Comparison of ENCODE assay signal across 9 mouse cellular contexts in the genomic region with DNA sequence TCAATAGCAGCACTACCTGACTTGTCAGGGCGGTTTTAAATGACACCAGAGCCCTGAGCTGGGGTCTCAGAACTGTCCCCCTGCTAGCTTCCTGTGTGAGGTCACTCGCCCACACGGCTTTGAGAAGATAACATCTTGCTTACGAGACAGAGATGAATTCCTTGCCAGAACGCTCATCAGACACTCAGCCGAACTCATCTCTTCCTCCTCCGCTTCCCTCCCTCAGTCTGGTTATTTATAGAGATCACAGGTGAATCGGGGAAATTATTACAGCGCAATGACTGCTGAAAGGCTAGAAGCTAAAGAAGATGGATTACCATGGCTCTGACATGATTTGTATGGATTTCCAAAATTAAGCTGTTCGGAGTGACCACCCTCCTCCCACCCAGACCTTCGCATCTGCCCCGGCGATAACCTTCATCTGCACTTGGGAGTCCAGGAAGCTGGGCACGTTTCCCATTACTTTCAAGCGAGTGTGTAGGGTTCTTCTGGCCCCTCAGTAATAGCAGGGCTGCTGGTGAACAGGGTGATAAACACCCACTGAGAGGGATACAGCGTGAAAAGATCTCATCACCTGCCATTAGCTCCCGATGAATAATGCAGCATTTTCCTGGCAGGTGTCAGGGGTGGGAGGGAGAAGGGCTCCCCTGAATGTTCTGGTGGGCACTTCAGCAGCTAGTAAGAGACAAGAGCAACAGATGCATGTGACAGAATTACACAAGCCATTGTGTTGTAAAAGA.
DNase-seq lines count a peak whose midpoint lies in the region; ATAC-seq lines count a peak whose summit lies in the region.
"Had no signal": no experiment of that assay in that cellular context is flagged by ENCODE, and none has a peak within 500 bp of the region (broad histone marks: within the 10 kb centered on the region; RNA-seq: fewer than 3 reads in every experiment).

No protein-coding gene starts in this region.

- WGBS in heart, embryonic 11.5 days (ENCODE audit: insufficient replicate concordance), result 33% methylated on average over 17 of the region's 17 CpGs
- 31% methylated on average over 17 of the region's 17 CpGs for WGBS in heart, embryonic 10.5 days

- no peak overlapping the region for H3K27ac ChIP-seq in heart, embryonic 11.5 days (ENCODE audit: low read depth, low read length)
- no peak overlapping the region for H3K27ac ChIP-seq in heart, embryonic 10.5 days
- H3K27ac ChIP-seq: stomach, embryonic 15.5 days had no signal

- no peaks in the 10 kb centered on the region for H3K36me3 ChIP-seq in heart, embryonic 11.5 days (ENCODE audit: control insufficient read depth, insufficient read depth, low read length)
- no peaks in the 10 kb centered on the region for H3K36me3 ChIP-seq in heart, embryonic 10.5 days
- H3K36me3 ChIP-seq: stomach, embryonic 15.5 days had no signal

- H3K4me2 ChIP-seq in heart, embryonic 11.5 days, result peak overlapping the region; percentile 45
- H3K4me2 ChIP-seq: stomach, embryonic 15.5 days had no signal

- no peaks in the 10 kb centered on the region for H3K27me3 ChIP-seq in heart, embryonic 11.5 days (ENCODE audit: control insufficient read depth, insufficient read depth, low read length)
- H3K27me3 ChIP-seq in heart, embryonic 10.5 days (ENCODE audit: insufficient read depth, poor library complexity, severe bottlenecking), result no peaks in the 10 kb centered on the region
- H3K27me3 ChIP-seq: stomach, embryonic 15.5 days had no signal

- H3K9me3 ChIP-seq in heart, embryonic 11.5 days (replicated peaks; ENCODE audit: control insufficient read depth, low read length), result no peaks in the 10 kb centered on the region
- no peaks in the 10 kb centered on the region for H3K9me3 ChIP-seq in heart, embryonic 10.5 days
- H3K9me3 ChIP-seq: stomach, embryonic 15.5 days had no signal

- H3K4me1 ChIP-seq in heart, embryonic 11.5 days (ENCODE audit: control insufficient read depth, insufficient read depth, low read length), result no peaks in the 10 kb centered on the region
- peaks cover 7% of the 10 kb centered on the region; the same call in 1 of the 2 replicates for H3K4me1 ChIP-seq in heart, embryonic 10.5 days
- H3K4me1 ChIP-seq: stomach, embryonic 15.5 days had no signal

- H3K4me3 ChIP-seq in heart, embryonic 11.5 days (ENCODE audit: low read depth, low read length), result no peak overlapping the region
- no peak overlapping the region for H3K4me3 ChIP-seq in heart, embryonic 10.5 days
- H3K4me3 ChIP-seq: stomach, embryonic 15.5 days had no signal

- no peak for DNase-seq in heart, adult 18-20 months
- DNase-seq in right cerebral cortex, adult 18-20 months, result peak; percentile 63
- no peak for DNase-seq in right cerebral cortex, postnatal 4 days
- peak; percentile 5 to 26 for DNase-seq in left cerebral cortex, adult 18-20 months (ENCODE audit: low spot score in 2 of 2)
- DNase-seq in urinary bladder, postnatal 14 days (ENCODE audit: low spot score), result no peak
- DNase-seq in heart, embryonic 10.5 days (ENCODE audit: low spot score), result no peak

- no peak for ATAC-seq in heart, embryonic 11.5 days (replicated peaks; ENCODE audit: insufficient number of reproducible peaks, low FRiP score, low TSS enrichment)
- no peak for ATAC-seq in megakaryocyte, adult 5-6 weeks (ENCODE audit: poor library complexity, severe bottlenecking)

- H3K9ac ChIP-seq in heart, embryonic 11.5 days (ENCODE audit: low read depth, low read length), result no peak overlapping the region
- H3K9ac ChIP-seq: stomach, embryonic 15.5 days had no signal

Comparison
In these comparisons a context has a peak if more than half of its experiments do, and no peak if none do; other contexts are left out.
1. DNase-seq: peak in right cerebral cortex, adult 18-20 months (single experiment) and left cerebral cortex, adult 18-20 months (2 of 2); none in heart, adult 18-20 months (0 of 2), right cerebral cortex, postnatal 4 days (single experiment), urinary bladder, postnatal 14 days (single experiment) and heart, embryonic 10.5 days (single experiment).